Mouse (Mus musculus) MEL (cell line): Measurements from ENCODE around the gene Slfn8.
A peak's percentile ranks its signal among the peaks of the same experiment; 100 is the strongest.

Experiments
- CHD1 ChIP-seq: IDR thresholded peaks from 2 replicates; pipeline ENCODE4 v1.6.1; 2012; ENCODE audit warnings: low read depth, mild to moderate bottlenecking, inconsistent platforms, low read length, improper control_type of control experiment
- CTCF ChIP-seq, 3 experiments: IDR thresholded peaks in 2 of 3; conservative IDR thresholded peaks in 1 of 3; 2 replicates each; pipeline ENCODE4 v1.5.1; 2011 to 2012; ENCODE audit warnings: low read length in 3 of 3, low read depth in 2 of 3, mild to moderate bottlenecking in 2 of 3, improper control_type of control experiment in 1 of 3, inconsistent platforms in 1 of 3, mixed read lengths in 1 of 3, moderate library complexity in 1 of 3; ENCODE audit not compliant: control insufficient read depth in 1 of 3, insufficient read depth in 1 of 3, poor library complexity in 1 of 3, severe bottlenecking in 1 of 3
- GATA1 ChIP-seq: IDR thresholded peaks from 2 replicates; pipeline ENCODE4 v1.6.1; 2011; ENCODE audit warnings: low read depth, low read length, improper control_type of control experiment
- JUND ChIP-seq: IDR thresholded peaks from 2 replicates; pipeline ENCODE4 v1.6.1; 2011; ENCODE audit warnings: low read depth, mild to moderate bottlenecking, improper control_type of control experiment, low read length
- MAFK ChIP-seq: IDR thresholded peaks from 2 replicates; pipeline ENCODE4 v1.6.1; 2011; ENCODE audit warnings: low read depth, mild to moderate bottlenecking, low read length, improper control_type of control experiment, borderline replicate concordance
- MEF2A ChIP-seq: IDR thresholded peaks from 2 replicates; pipeline ENCODE4 v1.6.1; 2014; ENCODE audit warnings: low read depth, mild to moderate bottlenecking, inconsistent platforms, low read length, improper control_type of control experiment; ENCODE audit not compliant: poor library complexity, insufficient replicate concordance, severe bottlenecking; ENCODE audit errors: extremely low read depth
- MYC ChIP-seq: IDR thresholded peaks from 2 replicates; pipeline ENCODE4 v1.6.1; 2011; ENCODE audit warnings: low read depth, mild to moderate bottlenecking, low read length, improper control_type of control experiment, moderate library complexity
- POLR2A ChIP-seq, 2 experiments: IDR thresholded peaks; 2 replicates each; pipeline ENCODE4 v1.6.1; 2011 to 2012; ENCODE audit warnings: low read length in 2 of 2, mild to moderate bottlenecking in 2 of 2, control low read depth in 1 of 2, improper control_type of control experiment in 1 of 2, low read depth in 1 of 2, moderate library complexity in 1 of 2; ENCODE audit not compliant: control insufficient read depth in 1 of 2, insufficient read depth in 1 of 2, poor library complexity in 1 of 2
- POLR2AphosphoS2 ChIP-seq: IDR thresholded peaks from 2 replicates; pipeline ENCODE4 v1.6.1; 2011; ENCODE audit warnings: low read length, improper control_type of control experiment
- TAL1 ChIP-seq: IDR thresholded peaks from 2 replicates; pipeline ENCODE4 v1.6.1; 2012; ENCODE audit warnings: mild to moderate bottlenecking, inconsistent platforms, low read length, moderate library complexity, mixed read lengths
- TBP ChIP-seq: IDR thresholded peaks from 2 replicates; pipeline ENCODE4 v1.8.0; 2011; ENCODE audit warnings: low read depth, low read length, improper control_type of control experiment
- TCF12 ChIP-seq: IDR thresholded peaks from 2 replicates; pipeline ENCODE4 v1.6.1; 2014; ENCODE audit warnings: low read depth, mild to moderate bottlenecking, inconsistent platforms, low read length, improper control_type of control experiment, moderate library complexity
- ZC3H11A ChIP-seq: IDR thresholded peaks from 2 replicates; pipeline ENCODE4 v1.6.1; 2012; ENCODE audit warnings: low read depth, mild to moderate bottlenecking, inconsistent platforms, low read length, improper control_type of control experiment

DNA sequence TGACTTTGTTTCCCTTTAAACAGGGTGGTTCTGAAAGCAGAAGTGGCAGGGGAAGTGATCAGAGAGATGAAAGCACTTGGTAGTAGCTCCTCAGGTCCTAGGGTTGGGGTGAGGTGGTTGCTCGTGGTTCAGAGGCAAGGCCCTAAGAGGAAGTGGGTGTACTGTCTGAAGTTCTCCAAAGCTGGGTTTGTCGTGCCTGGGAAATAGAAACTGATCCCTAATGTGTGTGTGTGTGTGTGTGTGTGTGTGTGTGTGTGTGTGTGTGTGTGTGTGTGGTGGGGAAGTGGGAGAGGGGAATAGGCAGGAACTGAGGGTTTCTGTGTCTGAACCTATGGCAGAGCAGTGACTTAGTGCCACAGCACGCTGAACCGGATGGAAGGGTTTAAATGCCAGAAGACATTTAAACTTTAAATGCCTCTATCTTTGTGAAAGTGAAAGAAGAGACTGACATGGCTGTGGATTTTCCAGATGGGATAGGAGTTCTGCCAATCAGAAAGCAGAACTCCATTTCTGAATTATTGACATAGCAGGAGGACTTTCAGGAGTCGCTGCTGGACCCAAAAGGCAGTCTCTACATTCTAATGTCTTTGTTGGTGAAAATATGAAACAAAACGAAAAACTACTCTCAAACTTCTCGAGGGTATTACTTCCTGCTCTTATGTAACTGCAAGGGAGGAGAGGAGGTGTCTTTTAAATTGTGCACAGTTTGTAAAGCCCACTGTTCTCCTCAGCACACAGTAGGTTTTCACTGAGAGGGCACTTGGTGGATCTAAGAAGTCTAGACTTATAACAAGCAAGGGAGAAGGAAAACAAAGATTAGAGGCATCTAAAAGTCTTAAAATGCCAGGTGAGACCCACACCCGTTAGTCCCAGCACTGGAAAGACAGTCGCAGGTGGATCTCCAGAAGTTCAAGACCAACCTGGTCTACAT, 67.7 kb downstream of the Slfn8 start:
- peak; percentile 30; the same call in 1 of the 2 replicates for TF ChIP-seq TBP
- no peak for TF ChIP-seq POLR2A (IDR thresholded peaks at IDR 0.05; ENCODE audit: control insufficient read depth in 1 of 2, insufficient read depth in 1 of 2, low read depth in 1 of 2, low read length in 2 of 2, poor library complexity in 1 of 2)
- peak; percentile 66; the same call in 1 of the 2 replicates for TF ChIP-seq MYC
- no peak for TF ChIP-seq MEF2A
- TF ChIP-seq CTCF (IDR thresholded peaks at IDR 0.05 in 2 of 3, conservative IDR thresholded peaks at IDR 0.05 in 1 of 3; ENCODE audit: control insufficient read depth in 1 of 3, insufficient read depth in 1 of 3, low read depth in 2 of 3, low read length in 3 of 3, poor library complexity in 1 of 3, severe bottlenecking in 1 of 3) = no peak
- no peak for TF ChIP-seq CHD1
- TF ChIP-seq GATA1 = no peak
- no peak for TF ChIP-seq TCF12
- no peak for TF ChIP-seq ZC3H11A
- TF ChIP-seq JUND = no peak
- no peak for TF ChIP-seq MAFK
- TF ChIP-seq TAL1 = no peak
- no peak for TF ChIP-seq POLR2AphosphoS2
